Mouse (Mus musculus): Measurements from ENCODE around the gene Atg7. TPM values are rescaled to one million over a fixed set of nuclear protein-coding genes. Genes with fewer than 3 reads are reported as not detected.

The Atg7 gene
- polyA plus RNA-seq, 1 experiment from 2014 or later, result 13.5 TPM

GRCm38 (mm10) chr6:114876546-114876945 lies 233.6 kb downstream of the Atg7 start:
- Histone ChIP-seq H3K36me3 (ENCODE audit: control insufficient read depth, insufficient read depth, low read length) (no peaks in the 10 kb centered on the region), H3K27me3 (ENCODE audit: control insufficient read depth, insufficient read depth, low read length) (no peaks in the 10 kb centered on the region), H3K4me3 (ENCODE audit: low read depth, low read length) (no peak overlapping the region), H3K4me1 (replicated peaks; ENCODE audit: control insufficient read depth, insufficient read depth, low read length) (peaks cover 32% of the 10 kb centered on the region), H3K27ac (ENCODE audit: low read depth, low read length) (peak overlapping the region; percentile 89; the same call in 1 of the 2 replicates), H3K9ac (ENCODE audit: low read depth, low read length) (no peak overlapping the region), H3K9me3 (ENCODE audit: control insufficient read depth, low read length) (no peaks in the 10 kb centered on the region), H3K4me2 (replicated peaks; ENCODE audit: low read depth, low read length) (no peak overlapping the region)
- DNase-seq (ENCODE audit: low spot score) (no peak), ATAC-seq (ENCODE audit: low FRiP score) (no peak)
- WGBS, result 80% methylated on average over 6 of the region's 6 CpGs

GRCm38 (mm10) chr6:114878841-114879520 lies 236.1 kb downstream of the Atg7 start:
- no peaks in the 10 kb centered on the region for H3K9me3 ChIP-seq (ENCODE audit: control insufficient read depth, low read length)
- no peak overlapping the region for H3K9ac ChIP-seq (ENCODE audit: low read depth, low read length)
- no peak for DNase-seq (ENCODE audit: low spot score)
- H3K27me3 ChIP-seq (ENCODE audit: control insufficient read depth, insufficient read depth, low read length), result no peaks in the 10 kb centered on the region
- no peaks in the 10 kb centered on the region for H3K36me3 ChIP-seq (ENCODE audit: control insufficient read depth, insufficient read depth, low read length)
- 82% methylated on average over 19 of the region's 19 CpGs for WGBS
- no peak overlapping the region for H3K27ac ChIP-seq (ENCODE audit: low read depth, low read length)
- ATAC-seq (ENCODE audit: low FRiP score), result no peak
- H3K4me3 ChIP-seq (ENCODE audit: low read depth, low read length), result no peak overlapping the region
- H3K4me2 ChIP-seq (replicated peaks; ENCODE audit: low read depth, low read length), result no peak overlapping the region
- peaks cover 48% of the 10 kb centered on the region for H3K4me1 ChIP-seq (replicated peaks; ENCODE audit: control insufficient read depth, insufficient read depth, low read length)

GRCm38 (mm10) chr6:114880798-114881197 lies 237.9 kb downstream of the Atg7 start:
- no peak overlapping the region for H3K4me2 ChIP-seq (replicated peaks; ENCODE audit: low read depth, low read length)
- H3K27me3 ChIP-seq (ENCODE audit: control insufficient read depth, insufficient read depth, low read length), result no peaks in the 10 kb centered on the region
- WGBS, result 70% methylated on average over 4 of the region's 4 CpGs
- H3K9me3 ChIP-seq (ENCODE audit: control insufficient read depth, low read length), result no peaks in the 10 kb centered on the region
- H3K27ac ChIP-seq (ENCODE audit: low read depth, low read length), result no peak overlapping the region
- no peak for DNase-seq (ENCODE audit: low spot score)
- H3K36me3 ChIP-seq (ENCODE audit: control insufficient read depth, insufficient read depth, low read length), result no peaks in the 10 kb centered on the region
- ATAC-seq (ENCODE audit: low FRiP score), result no peak
- no peak overlapping the region for H3K4me3 ChIP-seq (ENCODE audit: low read depth, low read length)
- H3K4me1 ChIP-seq (replicated peaks; ENCODE audit: control insufficient read depth, insufficient read depth, low read length), result peaks cover 37% of the 10 kb centered on the region
- H3K9ac ChIP-seq (ENCODE audit: low read depth, low read length), result no peak overlapping the region

GRCm38 (mm10) chr6:114882212-114882611 lies 239.3 kb downstream of the Atg7 start:
- Histone ChIP-seq H3K4me3 (ENCODE audit: low read depth, low read length) (no peak overlapping the region), H3K27me3 (ENCODE audit: control insufficient read depth, insufficient read depth, low read length) (no peaks in the 10 kb centered on the region), H3K4me1 (replicated peaks; ENCODE audit: control insufficient read depth, insufficient read depth, low read length) (peaks cover 33% of the 10 kb centered on the region), H3K9ac (ENCODE audit: low read depth, low read length) (peak overlapping the region; percentile 51), H3K4me2 (replicated peaks; ENCODE audit: low read depth, low read length) (peak overlapping the region; percentile 18), H3K9me3 (ENCODE audit: control insufficient read depth, low read length) (no peaks in the 10 kb centered on the region), H3K36me3 (ENCODE audit: control insufficient read depth, insufficient read depth, low read length) (no peaks in the 10 kb centered on the region), H3K27ac (ENCODE audit: low read depth, low read length) (peak overlapping the region; percentile 96)
- ATAC-seq (ENCODE audit: low FRiP score) (peak; percentile 8; the same call in 1 of the 2 replicates), DNase-seq (ENCODE audit: low spot score) (peak; percentile 51)
- WGBS, result 36% methylated on average over 5 of the region's 5 CpGs

GRCm38 (mm10) chr6:114882675-114883074 lies 239.8 kb downstream of the Atg7 start:
- Histone ChIP-seq H3K27me3 (ENCODE audit: control insufficient read depth, insufficient read depth, low read length) (no peaks in the 10 kb centered on the region), H3K4me1 (replicated peaks; ENCODE audit: control insufficient read depth, insufficient read depth, low read length) (peaks cover 34% of the 10 kb centered on the region), H3K9me3 (ENCODE audit: control insufficient read depth, low read length) (no peaks in the 10 kb centered on the region), H3K36me3 (ENCODE audit: control insufficient read depth, insufficient read depth, low read length) (no peaks in the 10 kb centered on the region), H3K4me2 (replicated peaks; ENCODE audit: low read depth, low read length) (no peak overlapping the region), H3K4me3 (ENCODE audit: low read depth, low read length) (no peak overlapping the region), H3K27ac (ENCODE audit: low read depth, low read length) (peak overlapping the region; percentile 96), H3K9ac (ENCODE audit: low read depth, low read length) (peak overlapping the region; percentile 51)
- ATAC-seq (ENCODE audit: low FRiP score), result peak; percentile 41; the same call in 1 of the 2 replicates
- no peak for DNase-seq (ENCODE audit: low spot score)
- WGBS, result 17% methylated on average over 7 of the region's 7 CpGs

- Histone ChIP-seq H3K9ac (ENCODE audit: low read depth, low read length) (peak overlapping the region; percentile 51; the same call in 1 of the 2 replicates), H3K9me3 (ENCODE audit: control insufficient read depth, low read length) (no peaks in the 10 kb centered on the region), H3K27ac (ENCODE audit: low read depth, low read length) (peak overlapping the region; percentile 96), H3K27me3 (ENCODE audit: control insufficient read depth, insufficient read depth, low read length) (no peaks in the 10 kb centered on the region), H3K4me1 (replicated peaks; ENCODE audit: control insufficient read depth, insufficient read depth, low read length) (peaks cover 34% of the 10 kb centered on the region), H3K4me2 (replicated peaks; ENCODE audit: low read depth, low read length) (0 out of 2 replicates have a peak overlapping the region, but pooled peaks have one; percentile 15), H3K36me3 (ENCODE audit: control insufficient read depth, insufficient read depth, low read length) (no peaks in the 10 kb centered on the region), H3K4me3 (ENCODE audit: low read depth, low read length) (no peak overlapping the region)
- ATAC-seq (ENCODE audit: low FRiP score) (peak; percentile 90), DNase-seq (ENCODE audit: low spot score) (peak; percentile 87)
- 1% methylated on average over 9 of the region's 9 CpGs for WGBS
Observed at GRCm38 (mm10) chr6:114883261-114883740, 240.4 kb downstream of the Atg7 start.

- Histone ChIP-seq H3K4me3 (ENCODE audit: low read depth, low read length) (no peak overlapping the region), H3K27me3 (ENCODE audit: control insufficient read depth, insufficient read depth, low read length) (no peaks in the 10 kb centered on the region), H3K36me3 (ENCODE audit: control insufficient read depth, insufficient read depth, low read length) (no peaks in the 10 kb centered on the region), H3K4me1 (replicated peaks; ENCODE audit: control insufficient read depth, insufficient read depth, low read length) (peaks cover 35% of the 10 kb centered on the region), H3K9me3 (ENCODE audit: control insufficient read depth, low read length) (no peaks in the 10 kb centered on the region), H3K4me2 (replicated peaks; ENCODE audit: low read depth, low read length) (no peak overlapping the region), H3K9ac (ENCODE audit: low read depth, low read length) (no peak overlapping the region), H3K27ac (ENCODE audit: low read depth, low read length) (no peak overlapping the region)
- 77% methylated on average over 5 of the region's 5 CpGs for WGBS
- ATAC-seq (ENCODE audit: low FRiP score) (no peak), DNase-seq (ENCODE audit: low spot score) (no peak)
Observed at GRCm38 (mm10) chr6:114885129-114885528, 242.2 kb downstream of the Atg7 start.

GRCm38 (mm10) chr6:114886012-114886411 lies 243.1 kb downstream of the Atg7 start:
- 94% methylated on average over 6 of the region's 6 CpGs for WGBS
- Histone ChIP-seq H3K9me3 (ENCODE audit: control insufficient read depth, low read length) (no peaks in the 10 kb centered on the region), H3K9ac (ENCODE audit: low read depth, low read length) (no peak overlapping the region), H3K4me3 (ENCODE audit: low read depth, low read length) (no peak overlapping the region), H3K27me3 (ENCODE audit: control insufficient read depth, insufficient read depth, low read length) (no peaks in the 10 kb centered on the region), H3K4me1 (replicated peaks; ENCODE audit: control insufficient read depth, insufficient read depth, low read length) (peaks cover 36% of the 10 kb centered on the region), H3K36me3 (ENCODE audit: control insufficient read depth, insufficient read depth, low read length) (no peaks in the 10 kb centered on the region), H3K27ac (ENCODE audit: low read depth, low read length) (no peak overlapping the region), H3K4me2 (replicated peaks; ENCODE audit: low read depth, low read length) (no peak overlapping the region)
- ATAC-seq (ENCODE audit: low FRiP score), result no peak
- DNase-seq (ENCODE audit: low spot score), result no peak
